Mouse (Mus musculus): ENCODE data around the gene Brdt. TPM values are rescaled to one million over a fixed set of nuclear protein-coding genes. Genes with fewer than 3 reads are reported as not detected.

Brdt gene
- polyA plus RNA-seq, 2 experiments: 4.3 to 4.8 TPM

- peaks cover 8% of the 10 kb centered on the region; the same call in 1 of the 2 replicates for H3K4me1 ChIP-seq (ENCODE audit: control insufficient read depth, insufficient read depth, low read length)
- no peaks in the 10 kb centered on the region for H3K27me3 ChIP-seq (ENCODE audit: control insufficient read depth, insufficient read depth, low read length)
- H3K9me3 ChIP-seq (ENCODE audit: control insufficient read depth, low read length): no peaks in the 10 kb centered on the region
- no peak overlapping the region for H3K4me3 ChIP-seq (replicated peaks; ENCODE audit: low read length)
- no peak for DNase-seq (ENCODE audit: low spot score)
- no peak for ATAC-seq (ENCODE audit: low FRiP score, low read depth)
- no peak overlapping the region for H3K9ac ChIP-seq (ENCODE audit: low read depth, low read length, severe bottlenecking)
- TF ChIP-seq POLR2A (IDR thresholded peaks at IDR 0.05; ENCODE audit: borderline replicate concordance, extremely low read depth, insufficient read depth, insufficient read length): no peak
- no peak overlapping the region for H3K4me2 ChIP-seq (replicated peaks; ENCODE audit: low read depth, low read length, severe bottlenecking)
- H3K27ac ChIP-seq (replicated peaks; ENCODE audit: low read depth, low read length): no peak overlapping the region
- WGBS: 69% methylated on average over 6 of the region's 6 CpGs
- no peaks in the 10 kb centered on the region for H3K36me3 ChIP-seq (ENCODE audit: control insufficient read depth, insufficient read depth, low read length)
Measured at GRCm38 (mm10) chr5:107342891-107343290, 11.9 kb downstream of the Brdt start.

GRCm38 (mm10) chr5:107346214-107346613, 15.3 kb downstream of the Brdt start:
- Histone ChIP-seq H3K9ac (ENCODE audit: low read depth, low read length, severe bottlenecking) (no peak overlapping the region), H3K9me3 (ENCODE audit: control insufficient read depth, low read length) (no peaks in the 10 kb centered on the region), H3K4me2 (replicated peaks; ENCODE audit: low read depth, low read length, severe bottlenecking) (no peak overlapping the region), H3K36me3 (ENCODE audit: control insufficient read depth, insufficient read depth, low read length) (no peaks in the 10 kb centered on the region), H3K27ac (replicated peaks; ENCODE audit: low read depth, low read length) (0 out of 2 replicates have a peak overlapping the region, but pooled peaks have one; percentile 27), H3K4me3 (replicated peaks; ENCODE audit: low read length) (no peak overlapping the region), H3K4me1 (ENCODE audit: control insufficient read depth, insufficient read depth, low read length) (peaks cover 12% of the 10 kb centered on the region; the same call in 1 of the 2 replicates), H3K27me3 (ENCODE audit: control insufficient read depth, insufficient read depth, low read length) (no peaks in the 10 kb centered on the region)
- 27% methylated on average over 1 of the region's 1 CpGs for WGBS
- peak; percentile 50; the same call in 1 of the 2 replicates for ATAC-seq (ENCODE audit: low FRiP score, low read depth)
- DNase-seq (ENCODE audit: low spot score): peak; percentile 56
- no peak for TF ChIP-seq POLR2A (IDR thresholded peaks at IDR 0.05; ENCODE audit: borderline replicate concordance, extremely low read depth, insufficient read depth, insufficient read length)

GRCm38 (mm10) chr5:107352566-107352965, 21.6 kb downstream of the Brdt start:
- Histone ChIP-seq H3K4me2 (replicated peaks; ENCODE audit: low read depth, low read length, severe bottlenecking) (no peak overlapping the region), H3K27ac (replicated peaks; ENCODE audit: low read depth, low read length) (no peak overlapping the region), H3K9ac (ENCODE audit: low read depth, low read length, severe bottlenecking) (no peak overlapping the region), H3K4me3 (replicated peaks; ENCODE audit: low read length) (no peak overlapping the region), H3K4me1 (ENCODE audit: control insufficient read depth, insufficient read depth, low read length) (0 out of 2 replicates have a peak, but pooled peaks cover 3% of the 10 kb centered on the region), H3K36me3 (ENCODE audit: control insufficient read depth, insufficient read depth, low read length) (no peaks in the 10 kb centered on the region), H3K27me3 (ENCODE audit: control insufficient read depth, insufficient read depth, low read length) (no peaks in the 10 kb centered on the region), H3K9me3 (ENCODE audit: control insufficient read depth, low read length) (no peaks in the 10 kb centered on the region)
- WGBS: 74% methylated on average over 1 of the region's 1 CpGs
- ATAC-seq (ENCODE audit: low FRiP score, low read depth) (no peak), DNase-seq (ENCODE audit: low spot score) (no peak)
- TF ChIP-seq POLR2A (IDR thresholded peaks at IDR 0.05; ENCODE audit: borderline replicate concordance, extremely low read depth, insufficient read depth, insufficient read length): no peak

- H3K9ac ChIP-seq (ENCODE audit: low read depth, low read length, severe bottlenecking): no peak overlapping the region
- no peak overlapping the region for H3K4me3 ChIP-seq (replicated peaks; ENCODE audit: low read length)
- H3K4me2 ChIP-seq (replicated peaks; ENCODE audit: low read depth, low read length, severe bottlenecking): no peak overlapping the region
- no peak for TF ChIP-seq POLR2A (IDR thresholded peaks at IDR 0.05; ENCODE audit: borderline replicate concordance, extremely low read depth, insufficient read depth, insufficient read length)
- H3K27ac ChIP-seq (replicated peaks; ENCODE audit: low read depth, low read length): no peak overlapping the region
- H3K36me3 ChIP-seq (ENCODE audit: control insufficient read depth, insufficient read depth, low read length): no peaks in the 10 kb centered on the region
- H3K27me3 ChIP-seq (ENCODE audit: control insufficient read depth, insufficient read depth, low read length): no peaks in the 10 kb centered on the region
- 41% methylated on average over 3 of the region's 3 CpGs for WGBS
- ATAC-seq (ENCODE audit: low FRiP score, low read depth) (no peak), DNase-seq (ENCODE audit: low spot score) (no peak)
- H3K9me3 ChIP-seq (ENCODE audit: control insufficient read depth, low read length): no peaks in the 10 kb centered on the region
- H3K4me1 ChIP-seq (ENCODE audit: control insufficient read depth, insufficient read depth, low read length): no peaks in the 10 kb centered on the region
Measured at GRCm38 (mm10) chr5:107353981-107354380, 23.0 kb downstream of the Brdt start.

- no peak overlapping the region for H3K4me3 ChIP-seq (replicated peaks; ENCODE audit: low read length)
- no peaks in the 10 kb centered on the region for H3K4me1 ChIP-seq (ENCODE audit: control insufficient read depth, insufficient read depth, low read length)
- no peak overlapping the region for H3K4me2 ChIP-seq (replicated peaks; ENCODE audit: low read depth, low read length, severe bottlenecking)
- no peak overlapping the region for H3K27ac ChIP-seq (replicated peaks; ENCODE audit: low read depth, low read length)
- H3K9me3 ChIP-seq (ENCODE audit: control insufficient read depth, low read length): no peaks in the 10 kb centered on the region
- H3K9ac ChIP-seq (ENCODE audit: low read depth, low read length, severe bottlenecking): no peak overlapping the region
- DNase-seq (ENCODE audit: low spot score) (peak; percentile 32), ATAC-seq (ENCODE audit: low FRiP score, low read depth) (no peak)
- WGBS: no CpG with 5 or more reads among the region's 1 CpGs
- TF ChIP-seq POLR2A (IDR thresholded peaks at IDR 0.05; ENCODE audit: borderline replicate concordance, extremely low read depth, insufficient read depth, insufficient read length): no peak
- no peaks in the 10 kb centered on the region for H3K27me3 ChIP-seq (ENCODE audit: control insufficient read depth, insufficient read depth, low read length)
- H3K36me3 ChIP-seq (ENCODE audit: control insufficient read depth, insufficient read depth, low read length): no peaks in the 10 kb centered on the region
Measured at GRCm38 (mm10) chr5:107355801-107356200, 24.8 kb downstream of the Brdt start.

- 86% methylated on average over 8 of the region's 8 CpGs for WGBS
- no peaks in the 10 kb centered on the region for H3K36me3 ChIP-seq (ENCODE audit: control insufficient read depth, insufficient read depth, low read length)
- no peaks in the 10 kb centered on the region for H3K27me3 ChIP-seq (ENCODE audit: control insufficient read depth, insufficient read depth, low read length)
- 0 out of 2 replicates have a peak, but pooled peaks cover 2% of the 10 kb centered on the region for H3K4me1 ChIP-seq (ENCODE audit: control insufficient read depth, insufficient read depth, low read length)
- no peaks in the 10 kb centered on the region for H3K9me3 ChIP-seq (ENCODE audit: control insufficient read depth, low read length)
- H3K4me3 ChIP-seq (replicated peaks; ENCODE audit: low read length): no peak overlapping the region
- TF ChIP-seq POLR2A (IDR thresholded peaks at IDR 0.05; ENCODE audit: borderline replicate concordance, extremely low read depth, insufficient read depth, insufficient read length): no peak
- H3K9ac ChIP-seq (ENCODE audit: low read depth, low read length, severe bottlenecking): no peak overlapping the region
- no peak overlapping the region for H3K27ac ChIP-seq (replicated peaks; ENCODE audit: low read depth, low read length)
- no peak overlapping the region for H3K4me2 ChIP-seq (replicated peaks; ENCODE audit: low read depth, low read length, severe bottlenecking)
- no peak for ATAC-seq (ENCODE audit: low FRiP score, low read depth)
- DNase-seq (ENCODE audit: low spot score): no peak
Measured at GRCm38 (mm10) chr5:107357723-107358122, 26.8 kb downstream of the Brdt start.

All from limb, embryonic 14.5 days (tissue).